21 mouse cellular contexts compared by ENCODE assay signal in genomic region chr17:56026303-56026702, GRCm38 (mm10). TPM values are rescaled to one million over a fixed set of nuclear protein-coding genes. Genes with fewer than 3 reads are reported as not detected.
A peak's percentile ranks its signal among the peaks of the same experiment; 100 is the strongest.
DNase-seq lines count a peak whose midpoint lies in the region; ATAC-seq and TF ChIP-seq lines count a peak whose summit lies in the region.
"Had no signal": no experiment of that assay in that cellular context is flagged by ENCODE, and none has a peak within 500 bp of the region (broad histone marks: within the 10 kb centered on the region; RNA-seq: fewer than 3 reads in every experiment).

No protein-coding gene starts in this region.

- no peaks in the 10 kb centered on the region for H3K27me3 ChIP-seq in cerebellum, adult 2 months (ENCODE audit: control insufficient read depth, insufficient read depth, low read length)
- no peaks in the 10 kb centered on the region for H3K27me3 ChIP-seq in heart, embryonic 14.5 days (ENCODE audit: control insufficient read depth, insufficient read depth, low read length)
- H3K27me3 ChIP-seq in heart, postnatal 0 days (ENCODE audit: control insufficient read depth, insufficient read depth, low read length) = no peaks in the 10 kb centered on the region
- H3K27me3 ChIP-seq: hindbrain, embryonic 13.5 days; liver, embryonic 12.5 days; midbrain, embryonic 13.5 days; neural tube, embryonic 15.5 days had no signal

- H3K27ac ChIP-seq in cerebellum, adult 2 months (ENCODE audit: insufficient read depth, low read length) = peak overlapping the region; percentile 83
- H3K27ac ChIP-seq in heart, embryonic 14.5 days (replicated peaks in 1 of 2; ENCODE audit: control insufficient read depth in 1 of 2, insufficient read depth in 1 of 2, low read depth in 2 of 2, low read length in 2 of 2) = peak overlapping the region; percentile 6 to 46
- H3K27ac ChIP-seq in heart, postnatal 0 days (ENCODE audit: low read depth) = peak overlapping the region; percentile 43
- H3K27ac ChIP-seq: hindbrain, embryonic 13.5 days; kidney, postnatal 0 days; left cerebral cortex, adult 2 months; liver, embryonic 12.5 days; midbrain, embryonic 13.5 days; neural tube, embryonic 15.5 days had no signal

- H3K9me3 ChIP-seq in heart, embryonic 14.5 days (ENCODE audit: control insufficient read depth, low read length) = no peaks in the 10 kb centered on the region
- no peaks in the 10 kb centered on the region for H3K9me3 ChIP-seq in heart, postnatal 0 days (replicated peaks; ENCODE audit: control insufficient read depth, low read length)
- H3K9me3 ChIP-seq: G1E; hindbrain, embryonic 13.5 days; liver, embryonic 12.5 days; midbrain, embryonic 13.5 days; neural tube, embryonic 15.5 days had no signal

- TF ChIP-seq EP300 in heart, postnatal 0 days (IDR thresholded peaks at IDR 0.05; ENCODE audit: low read depth) = no peak

- ATAC-seq in heart, embryonic 14.5 days (ENCODE audit: insufficient number of reproducible peaks, insufficient read depth, low FRiP score, low read depth) = no peak
- ATAC-seq in heart, postnatal 0 days (ENCODE audit: insufficient read depth, low read depth) = peak; percentile 33; the same call in 1 of the 2 replicates
- ATAC-seq: CD4-positive, CD25-positive, alpha-beta regulatory T cell, adult 4 months; intestine, postnatal 0 days; liver, embryonic 12.5 days; midbrain, embryonic 13.5 days had no signal

- TF ChIP-seq CTCF in cerebellum, adult 2 months (IDR thresholded peaks at IDR 0.05; ENCODE audit: borderline replicate concordance, insufficient read depth, low read depth, low read length) = no peak
- no peak for TF ChIP-seq CTCF in heart, postnatal 0 days (IDR thresholded peaks at IDR 0.05; ENCODE audit: low read depth)

- peak in 1 of 2 experiments; percentile 4 for DNase-seq in cerebellum, adult 2 months
- no peak for DNase-seq in cerebellum, postnatal 36 days
- no peak for DNase-seq in heart, postnatal 36 days
- DNase-seq in Muller cell, postnatal 12 days (ENCODE audit: inconsistent ontology term) = peak; percentile 87
- peak; percentile 32 for DNase-seq in heart, postnatal 0 days (ENCODE audit: low spot score)
- DNase-seq in kidney, adult 11 months = no peak
- no peak for DNase-seq in right cerebral cortex, postnatal 4 days
- DNase-seq: lung, embryonic 14.5 days; lung, postnatal 4 days; right cerebral cortex, postnatal 25 days; thymus, postnatal 25 days had no signal

- peaks cover 93% of the 10 kb centered on the region for H3K4me1 ChIP-seq in cerebellum, adult 2 months (ENCODE audit: control insufficient read depth, insufficient read depth, low read length)
- peaks cover 41 to 46% of the 10 kb centered on the region in 2 experiments for H3K4me1 ChIP-seq in heart, embryonic 14.5 days (ENCODE audit: control insufficient read depth in 2 of 2, insufficient read depth in 2 of 2, low read length in 2 of 2)
- peaks cover 56% of the 10 kb centered on the region for H3K4me1 ChIP-seq in heart, postnatal 0 days (ENCODE audit: control insufficient read depth, insufficient read depth)

- H3K4me2 ChIP-seq in heart, embryonic 14.5 days (ENCODE audit: low read length) = no peak overlapping the region
- no peak overlapping the region for H3K4me2 ChIP-seq in heart, postnatal 0 days (ENCODE audit: low read depth, low read length)
- H3K4me2 ChIP-seq: hindbrain, embryonic 13.5 days; liver, embryonic 12.5 days; lung, embryonic 14.5 days; midbrain, embryonic 13.5 days; neural tube, embryonic 15.5 days had no signal

- H3K4me3 ChIP-seq in cerebellum, adult 2 months (replicated peaks; ENCODE audit: insufficient read depth, low read depth, low read length) = no peak overlapping the region
- H3K4me3 ChIP-seq in heart, embryonic 14.5 days (ENCODE audit: control insufficient read depth in 1 of 2, insufficient read depth in 1 of 2, low read depth in 1 of 2, low read length in 2 of 2) = no peak overlapping the region
- no peak overlapping the region for H3K4me3 ChIP-seq in heart, postnatal 0 days (ENCODE audit: low read depth, low read length)
- H3K4me3 ChIP-seq: hindbrain, embryonic 13.5 days; left cerebral cortex, adult 2 months; liver, embryonic 12.5 days; midbrain, embryonic 13.5 days; neural tube, embryonic 15.5 days had no signal

- WGBS in cerebellum, adult 2 months = 82% methylated on average over 1 of the region's 1 CpGs
- 58% methylated on average over 1 of the region's 1 CpGs for WGBS in heart, embryonic 14.5 days
- WGBS in heart, postnatal 0 days = 50% methylated on average over 1 of the region's 1 CpGs

- no peak for TF ChIP-seq POLR2A in cerebellum, adult 2 months (IDR thresholded peaks at IDR 0.05; ENCODE audit: borderline replicate concordance, insufficient read depth, low read length)

- intact Hi-C loops in heart, postnatal 36 days (cut with DNase I) = no loop called here

- peaks cover 22% of the 10 kb centered on the region for H3K36me3 ChIP-seq in heart, embryonic 14.5 days (ENCODE audit: control insufficient read depth, insufficient read depth, low read length)
- H3K36me3 ChIP-seq in heart, postnatal 0 days (replicated peaks; ENCODE audit: control insufficient read depth, insufficient read depth, low read length) = 0 out of 2 replicates have a peak, but pooled peaks cover 18% of the 10 kb centered on the region

- H3K9ac ChIP-seq in heart, embryonic 14.5 days (ENCODE audit: low read length) = peak overlapping the region; percentile 39; the same call in 1 of the 2 replicates
- no peak overlapping the region for H3K9ac ChIP-seq in heart, postnatal 0 days (replicated peaks; ENCODE audit: low read depth, low read length)
- H3K9ac ChIP-seq: hindbrain, embryonic 13.5 days; liver, embryonic 12.5 days; lung, embryonic 14.5 days; midbrain, embryonic 13.5 days had no signal

RNA-seq across cellular contexts. Expression of gene Sh3gl1, which starts 10.1 kb away (rescaled TPM):
- polyA plus RNA-seq in cerebellum, adult 2 months (2012; rRNA removed) = 69.5 and 82.5 TPM in 2 replicates
- 63.6 and 70.5 TPM in 2 replicates for polyA plus RNA-seq in heart, embryonic 14.5 days (2014; fragmentation: Nextera tagmentation; extraction: Ambion mirVana)
- 10 to 100 TPM; 15.4 to 17.3 TPM for total RNA-seq in heart, postnatal 36 days (2021)
- 45.8 and 61.1 TPM in 2 replicates for total RNA-seq in heart, postnatal 0 days (2014; rRNA removed; ENCODE audit: low replicate concordance)
- polyA plus RNA-seq in heart, postnatal 0 days (2015; fragmentation: Nextera tagmentation; extraction: Ambion mirVana) = 43.5 and 49.5 TPM in 2 replicates

RNA-seq across cellular contexts. Expression of gene Chaf1a, which starts 13.9 kb away (rescaled TPM):
- polyA plus RNA-seq in cerebellum, adult 2 months (2012; rRNA removed) = 2.9 and 3.3 TPM in 2 replicates
- polyA plus RNA-seq in heart, embryonic 14.5 days (2014; fragmentation: Nextera tagmentation; extraction: Ambion mirVana) = 9.0 and 9.2 TPM in 2 replicates
- 1 to 10 TPM; 1.3 to 1.5 TPM for total RNA-seq in heart, postnatal 36 days (2021)
- 2.8 and 8.3 TPM in 2 replicates for total RNA-seq in heart, postnatal 0 days (2014; rRNA removed; ENCODE audit: low replicate concordance)
- 2.9 and 3.0 TPM in 2 replicates for polyA plus RNA-seq in heart, postnatal 0 days (2015; fragmentation: Nextera tagmentation; extraction: Ambion mirVana)

RNA-seq across cellular contexts. Expression of gene Mpnd, which starts 20.8 kb away (rescaled TPM):
- 183 and 193 TPM in 2 replicates for polyA plus RNA-seq in cerebellum, adult 2 months (2012; rRNA removed)
- polyA plus RNA-seq in heart, embryonic 14.5 days (2014; fragmentation: Nextera tagmentation; extraction: Ambion mirVana) = 73.9 and 84.4 TPM in 2 replicates
- total RNA-seq in heart, postnatal 36 days (2021) = 10 to 100 TPM; 58.6 to 64.1 TPM
- total RNA-seq in heart, postnatal 0 days (2014; rRNA removed; ENCODE audit: low replicate concordance) = 100 and 114 TPM in 2 replicates
- 42.5 and 42.9 TPM in 2 replicates for polyA plus RNA-seq in heart, postnatal 0 days (2015; fragmentation: Nextera tagmentation; extraction: Ambion mirVana)

RNA-seq across cellular contexts. Expression of gene Stap2, which starts 20.9 kb away (rescaled TPM):
- polyA plus RNA-seq in cerebellum, adult 2 months (2012; rRNA removed) = 51.8 and 64.1 TPM in 2 replicates
- polyA plus RNA-seq in heart, embryonic 14.5 days (2014; fragmentation: Nextera tagmentation; extraction: Ambion mirVana) = 15.9 and 16.6 TPM in 2 replicates
- 10 to 100 TPM; 15.5 to 16.4 TPM for total RNA-seq in heart, postnatal 36 days (2021)
- total RNA-seq in heart, postnatal 0 days (2014; rRNA removed; ENCODE audit: low replicate concordance) = 14.3 and 23.7 TPM in 2 replicates
- 16.0 and 17.2 TPM in 2 replicates for polyA plus RNA-seq in heart, postnatal 0 days (2015; fragmentation: Nextera tagmentation; extraction: Ambion mirVana)
- polyA plus RNA-seq: G1E had no signal

RNA-seq across cellular contexts. Expression of gene Fsd1, which starts 40.0 kb away (rescaled TPM):
- polyA plus RNA-seq in cerebellum, adult 2 months (2012; rRNA removed) = 88.0 and 91.3 TPM in 2 replicates
- polyA plus RNA-seq in heart, embryonic 14.5 days (2014; fragmentation: Nextera tagmentation; extraction: Ambion mirVana) = 1.6 and 1.8 TPM in 2 replicates
- total RNA-seq in heart, postnatal 36 days (2021) = not detected
- not detected in 2 replicates for total RNA-seq in heart, postnatal 0 days (2014; rRNA removed; ENCODE audit: low replicate concordance)
- 0.26 and 0.51 TPM in 2 replicates for polyA plus RNA-seq in heart, postnatal 0 days (2015; fragmentation: Nextera tagmentation; extraction: Ambion mirVana)
- polyA plus RNA-seq: G1E had no signal

Comparison
In these comparisons a context has a peak if more than half of its experiments do, and no peak if none do; other contexts are left out.
1. DNase-seq: peak in Muller cell, postnatal 12 days (single experiment) and heart, postnatal 0 days (single experiment); none in cerebellum, postnatal 36 days (0 of 2), heart, postnatal 36 days (0 of 2), kidney, adult 11 months (single experiment) and right cerebral cortex, postnatal 4 days (single experiment).
2. H3K27ac ChIP-seq: peak in every context shown above with its lines; median percentile 83 in cerebellum, adult 2 months; 43 in heart, postnatal 0 days; 26 in heart, embryonic 14.5 days.